Comparison of ENCODE assay signal across 11 mouse cellular contexts in the genomic region with DNA sequence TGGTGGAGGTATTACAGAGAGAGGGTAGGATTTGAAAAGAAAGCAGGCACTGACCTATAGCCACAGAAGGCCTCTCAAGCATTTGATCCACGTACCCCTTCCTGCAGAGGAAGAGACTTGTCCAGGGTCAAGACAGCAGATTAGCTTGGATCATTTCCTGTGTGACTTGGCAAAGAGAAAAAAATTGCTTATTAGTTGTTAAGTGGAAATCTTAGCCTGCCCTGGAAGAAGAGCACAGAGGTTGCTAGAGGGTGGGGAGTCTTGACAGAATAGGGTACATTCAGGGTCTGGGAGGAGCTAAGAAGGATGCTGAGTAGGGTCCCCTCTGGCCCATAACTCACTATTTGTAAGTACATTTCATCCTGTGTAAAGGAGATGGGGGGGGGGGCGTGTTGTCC. TPM values are rescaled to one million over a fixed set of nuclear protein-coding genes. Genes with fewer than 3 reads are reported as not detected.
DNase-seq lines count a peak whose midpoint lies in the region; ATAC-seq and TF ChIP-seq lines count a peak whose summit lies in the region.
"Had no signal": no experiment of that assay in that cellular context is flagged by ENCODE, and none has a peak within 500 bp of the region (broad histone marks: within the 10 kb centered on the region; RNA-seq: fewer than 3 reads in every experiment).

No protein-coding gene starts in this region.

- H3K27ac ChIP-seq in kidney, adult 2 months (ENCODE audit: insufficient read depth, low read depth, low read length): peak overlapping the region; percentile 48; the same call in 1 of the 2 replicates
- H3K27ac ChIP-seq in embryonic facial prominence, embryonic 13.5 days: peak overlapping the region; percentile 89
- peak overlapping the region; percentile 90 for H3K27ac ChIP-seq in intestine, embryonic 14.5 days (ENCODE audit: low read depth)
- H3K27ac ChIP-seq: macrophage had no signal

- no peaks in the 10 kb centered on the region for H3K9me3 ChIP-seq in embryonic facial prominence, embryonic 13.5 days
- no peaks in the 10 kb centered on the region for H3K9me3 ChIP-seq in intestine, embryonic 14.5 days (ENCODE audit: control insufficient read depth, low read length)
- H3K9me3 ChIP-seq: G1E had no signal

- peak; percentile 70 for DNase-seq in kidney, adult 2 months
- DNase-seq in kidney, postnatal 25 days: no peak
- no peak for DNase-seq in intestine, embryonic 14.5 days (ENCODE audit: low spot score)
- peak; percentile 43 for DNase-seq in mesoderm, embryonic 11.5 days (ENCODE audit: low read depth, low spot score)
- DNase-seq in left cerebral cortex, adult 11 months (ENCODE audit: low spot score): no peak
- no peak for DNase-seq in adrenal gland, adult 18-20 months (ENCODE audit: low spot score in 2 of 2)

- no peaks in the 10 kb centered on the region for H3K27me3 ChIP-seq in kidney, adult 2 months (replicated peaks; ENCODE audit: control insufficient read depth, insufficient read depth, low read length)
- H3K27me3 ChIP-seq in embryonic facial prominence, embryonic 13.5 days: no peaks in the 10 kb centered on the region
- H3K27me3 ChIP-seq in intestine, embryonic 14.5 days (replicated peaks; ENCODE audit: control insufficient read depth, insufficient read depth, low read length): no peaks in the 10 kb centered on the region

- TF ChIP-seq CTCF in kidney, adult 2 months (conservative IDR thresholded peaks at IDR 0.05; ENCODE audit: insufficient read depth, insufficient read length, low read depth, low read length): no peak

- peaks cover 6% of the 10 kb centered on the region; the same call in 1 of the 2 replicates for H3K4me1 ChIP-seq in kidney, adult 2 months (ENCODE audit: control insufficient read depth, insufficient read depth, low read length)
- peaks cover 42% of the 10 kb centered on the region for H3K4me1 ChIP-seq in embryonic facial prominence, embryonic 13.5 days
- peaks cover 10% of the 10 kb centered on the region for H3K4me1 ChIP-seq in intestine, embryonic 14.5 days (replicated peaks; ENCODE audit: control insufficient read depth, insufficient read depth, low read length)

- H3K9ac ChIP-seq in embryonic facial prominence, embryonic 13.5 days: 0 out of 2 replicates have a peak overlapping the region, but pooled peaks have one; percentile 65
- H3K9ac ChIP-seq in intestine, embryonic 14.5 days (ENCODE audit: low read length): no peak overlapping the region

- peak; percentile 34; the same call in 1 of the 2 replicates for ATAC-seq in embryonic facial prominence, embryonic 13.5 days (ENCODE audit: insufficient number of reproducible peaks, insufficient read depth, low FRiP score, low TSS enrichment, low read depth)
- peak; percentile 61 for ATAC-seq in intestine, embryonic 14.5 days (replicated peaks; ENCODE audit: low FRiP score, low TSS enrichment, low read depth)
- ATAC-seq in erythroblast, adult 5-6 weeks (replicated peaks; ENCODE audit: low FRiP score, poor library complexity, severe bottlenecking): no peak

- H3K36me3 ChIP-seq in kidney, adult 2 months (ENCODE audit: control insufficient read depth, insufficient read depth, low read length): no peaks in the 10 kb centered on the region
- no peaks in the 10 kb centered on the region for H3K36me3 ChIP-seq in embryonic facial prominence, embryonic 13.5 days
- no peaks in the 10 kb centered on the region for H3K36me3 ChIP-seq in intestine, embryonic 14.5 days (ENCODE audit: control insufficient read depth, insufficient read depth, low read length)
- H3K36me3 ChIP-seq: G1E had no signal

- H3K4me3 ChIP-seq in kidney, adult 2 months (ENCODE audit: insufficient read depth, low read depth, low read length): no peak overlapping the region
- H3K4me3 ChIP-seq in embryonic facial prominence, embryonic 13.5 days: peak overlapping the region; percentile 43
- H3K4me3 ChIP-seq in intestine, embryonic 14.5 days (ENCODE audit: low read depth, low read length): no peak overlapping the region

- TF ChIP-seq POLR2A in kidney, adult 2 months (IDR thresholded peaks at IDR 0.05; ENCODE audit: low read depth, low read length): no peak

- 23% methylated on average over 2 of the region's 2 CpGs for WGBS in kidney, adult 2 months
- 15% methylated on average over 2 of the region's 2 CpGs for WGBS in embryonic facial prominence, embryonic 13.5 days
- 29% methylated on average over 2 of the region's 2 CpGs for WGBS in intestine, embryonic 14.5 days

- peak overlapping the region; percentile 60 for H3K4me2 ChIP-seq in embryonic facial prominence, embryonic 13.5 days
- peak overlapping the region; percentile 61 for H3K4me2 ChIP-seq in intestine, embryonic 14.5 days (ENCODE audit: low read length)

RNA-seq across cellular contexts. Expression of a gene that starts 0.4 kb away (rescaled TPM):
- 0.80 TPM in 2 replicates for polyA plus RNA-seq in kidney, adult 2 months (2012; rRNA removed)
- polyA plus RNA-seq in embryonic facial prominence, embryonic 13.5 days (2015; fragmentation: Nextera tagmentation; extraction: Ambion mirVana): 6.0 and 6.6 TPM in 2 replicates
- 4.2 and 4.5 TPM in 2 replicates for polyA plus RNA-seq in intestine, embryonic 14.5 days (2014; fragmentation: Nextera tagmentation; extraction: Ambion mirVana)
- total RNA-seq in erythroblast, adult 5-6 weeks (2015; ENCODE audit: low replicate concordance): not detected in 2 replicates
- total RNA-seq in erythroblast, adult 5-6 weeks (2017; ENCODE audit: low replicate concordance): 0.70 TPM in 1 of 2 replicates, not detected in the other
- 1 to 10 TPM; 2.3 to 3.4 TPM for total RNA-seq in adrenal gland, adult 18-20 months (2021)
- polyA plus RNA-seq: G1E had no signal

RNA-seq across cellular contexts. Expression of a gene that starts 26.4 kb away (rescaled TPM):
- not detected in 2 replicates for polyA plus RNA-seq in kidney, adult 2 months (2012; rRNA removed)
- 2.7 and 3.0 TPM in 2 replicates for polyA plus RNA-seq in embryonic facial prominence, embryonic 13.5 days (2015; fragmentation: Nextera tagmentation; extraction: Ambion mirVana)
- not detected in 2 replicates for polyA plus RNA-seq in intestine, embryonic 14.5 days (2014; fragmentation: Nextera tagmentation; extraction: Ambion mirVana)
- total RNA-seq in erythroblast, adult 5-6 weeks (2015; ENCODE audit: low replicate concordance): not detected in 2 replicates
- total RNA-seq in erythroblast, adult 5-6 weeks (2017; ENCODE audit: low replicate concordance): not detected in 2 replicates
- total RNA-seq in adrenal gland, adult 18-20 months (2021): not detected
- total RNA-seq: G1E had no signal
- polyA plus RNA-seq: G1E; macrophage; testis, adult 2 months had no signal

Comparison
In these comparisons a context has a peak if more than half of its experiments do, and no peak if none do; other contexts are left out.
1. DNase-seq: peak in kidney, adult 2 months (single experiment) and mesoderm, embryonic 11.5 days (single experiment); none in kidney, postnatal 25 days (0 of 2), intestine, embryonic 14.5 days (single experiment), left cerebral cortex, adult 11 months (single experiment) and adrenal gland, adult 18-20 months (0 of 2).
2. Peak in every context shown above with its lines, with median percentiles within 50 percentile points of each other: H3K27ac ChIP-seq.